Comparison of ENCODE assay signal across 17 mouse cellular contexts in genomic region chr5:65883355-65883754, GRCm38 (mm10). TPM values are rescaled to one million over a fixed set of nuclear protein-coding genes. Genes with fewer than 3 reads are reported as not detected.
DNase-seq lines count a peak whose midpoint lies in the region; ATAC-seq and TF ChIP-seq lines count a peak whose summit lies in the region.
"Had no signal": no experiment of that assay in that cellular context is flagged by ENCODE, and none has a peak within 500 bp of the region (broad histone marks: within the 10 kb centered on the region; RNA-seq: fewer than 3 reads in every experiment).

No protein-coding gene starts in this region.

- ATAC-seq in midbrain, postnatal 0 days (ENCODE audit: low FRiP score) = no peak
- no peak for ATAC-seq in midbrain, embryonic 16.5 days
- ATAC-seq in granulocyte monocyte progenitor cell, adult 5-6 weeks (replicated peaks; ENCODE audit: poor library complexity, severe bottlenecking) = peak; percentile 72
- no peak for ATAC-seq in forebrain, embryonic 11.5 days (replicated peaks; ENCODE audit: low FRiP score)
- ATAC-seq: intestine, embryonic 16.5 days; midbrain, embryonic 15.5 days had no signal

- H3K27ac ChIP-seq in heart, adult 2 months = no peak overlapping the region
- H3K27ac ChIP-seq in midbrain, postnatal 0 days (ENCODE audit: low read depth, low read length) = no peak overlapping the region
- H3K27ac ChIP-seq in midbrain, embryonic 16.5 days (ENCODE audit: low read length) = no peak overlapping the region
- H3K27ac ChIP-seq in forebrain, embryonic 11.5 days (ENCODE audit: low read depth, low read length) = no peak overlapping the region
- H3K27ac ChIP-seq: forebrain, embryonic 10.5 days; midbrain, embryonic 15.5 days had no signal

- H3K4me1 ChIP-seq in heart, adult 2 months (ENCODE audit: control insufficient read depth, insufficient read depth, low read length) = 0 out of 2 replicates have a peak, but pooled peaks cover 1% of the 10 kb centered on the region
- H3K4me1 ChIP-seq in midbrain, postnatal 0 days (ENCODE audit: insufficient read depth, low read length) = no peaks in the 10 kb centered on the region
- no peaks in the 10 kb centered on the region for H3K4me1 ChIP-seq in midbrain, embryonic 16.5 days (ENCODE audit: control insufficient read depth, insufficient read depth, low read length)
- H3K4me1 ChIP-seq in forebrain, embryonic 11.5 days (replicated peaks; ENCODE audit: control insufficient read depth, insufficient read depth, low read length) = no peaks in the 10 kb centered on the region
- H3K4me1 ChIP-seq: midbrain, embryonic 15.5 days had no signal

- peak; percentile 87 for DNase-seq in heart, adult 11 months
- no peak for DNase-seq in heart, adult 2 months
- peak; percentile 12 for DNase-seq in midbrain, postnatal 0 days (ENCODE audit: low spot score)
- DNase-seq in frontal cortex, postnatal 14 days (ENCODE audit: low spot score in 2 of 2) = no peak
- DNase-seq in thymus, postnatal 14 days = no peak
- DNase-seq in forebrain, embryonic 11.5 days (ENCODE audit: low spot score) = no peak
- DNase-seq: adrenal gland, postnatal 10 days; right cerebral cortex, postnatal 4 days had no signal

- no peak for TF ChIP-seq POLR2A in heart, adult 2 months (IDR thresholded peaks at IDR 0.05; ENCODE audit: insufficient read depth, low read depth, low read length)

- no peaks in the 10 kb centered on the region for H3K79me2 ChIP-seq in heart, adult 2 months (replicated peaks; ENCODE audit: control insufficient read depth, insufficient read depth, low read length)

- no peaks in the 10 kb centered on the region for H3K36me3 ChIP-seq in heart, adult 2 months (ENCODE audit: control insufficient read depth, insufficient read depth, low read length)
- no peaks in the 10 kb centered on the region for H3K36me3 ChIP-seq in midbrain, postnatal 0 days (ENCODE audit: insufficient read depth, low read length)
- no peaks in the 10 kb centered on the region for H3K36me3 ChIP-seq in midbrain, embryonic 16.5 days (ENCODE audit: control insufficient read depth, insufficient read depth, low read length)
- H3K36me3 ChIP-seq in forebrain, embryonic 11.5 days (ENCODE audit: control insufficient read depth, insufficient read depth, low read length) = no peaks in the 10 kb centered on the region
- H3K36me3 ChIP-seq: forebrain, embryonic 10.5 days; midbrain, embryonic 15.5 days had no signal

- no peaks in the 10 kb centered on the region for H3K9me3 ChIP-seq in midbrain, postnatal 0 days (ENCODE audit: low read length)
- H3K9me3 ChIP-seq in midbrain, embryonic 16.5 days (replicated peaks; ENCODE audit: control insufficient read depth, low read length, poor library complexity, severe bottlenecking) = no peaks in the 10 kb centered on the region
- no peaks in the 10 kb centered on the region for H3K9me3 ChIP-seq in forebrain, embryonic 11.5 days (ENCODE audit: control insufficient read depth, low read length)
- H3K9me3 ChIP-seq: forebrain, embryonic 10.5 days; midbrain, embryonic 15.5 days had no signal

- H3K4me3 ChIP-seq in heart, adult 2 months = no peak overlapping the region
- H3K4me3 ChIP-seq in midbrain, postnatal 0 days (ENCODE audit: low read depth, low read length) = no peak overlapping the region
- H3K4me3 ChIP-seq in midbrain, embryonic 16.5 days (ENCODE audit: low read depth, low read length) = no peak overlapping the region
- H3K4me3 ChIP-seq in forebrain, embryonic 11.5 days (ENCODE audit: low read depth, low read length) = no peak overlapping the region
- H3K4me3 ChIP-seq: forebrain, embryonic 10.5 days; midbrain, embryonic 15.5 days had no signal

- 37% methylated on average over 5 of the region's 5 CpGs for WGBS in heart, adult 2 months
- WGBS in midbrain, postnatal 0 days = 55% methylated on average over 5 of the region's 5 CpGs
- 66% methylated on average over 5 of the region's 5 CpGs for WGBS in midbrain, embryonic 16.5 days
- WGBS in forebrain, embryonic 11.5 days = 76% methylated on average over 5 of the region's 5 CpGs

- no peak for TF ChIP-seq EP300 in heart, adult 2 months (IDR thresholded peaks at IDR 0.05; ENCODE audit: insufficient read depth, low read depth, low read length)

- H3K9ac ChIP-seq in heart, adult 2 months (ENCODE audit: low read depth, low read length) = no peak overlapping the region
- no peak overlapping the region for H3K9ac ChIP-seq in midbrain, postnatal 0 days (replicated peaks; ENCODE audit: low read length, poor library complexity, severe bottlenecking)
- no peak overlapping the region for H3K9ac ChIP-seq in midbrain, embryonic 16.5 days (ENCODE audit: low read depth, low read length)
- H3K9ac ChIP-seq in forebrain, embryonic 11.5 days (ENCODE audit: low read length) = no peak overlapping the region
- H3K9ac ChIP-seq: midbrain, embryonic 15.5 days had no signal

- no peak overlapping the region for H3K4me2 ChIP-seq in midbrain, postnatal 0 days (ENCODE audit: low read depth, low read length, poor library complexity, severe bottlenecking)
- no peak overlapping the region for H3K4me2 ChIP-seq in midbrain, embryonic 16.5 days (ENCODE audit: low read length)
- H3K4me2 ChIP-seq in forebrain, embryonic 11.5 days (ENCODE audit: low read depth, low read length, severe bottlenecking) = no peak overlapping the region
- H3K4me2 ChIP-seq: midbrain, embryonic 15.5 days had no signal

- H3K27me3 ChIP-seq in heart, adult 2 months (ENCODE audit: control insufficient read depth, insufficient read depth, low read length) = no peaks in the 10 kb centered on the region
- no peaks in the 10 kb centered on the region for H3K27me3 ChIP-seq in midbrain, postnatal 0 days (ENCODE audit: insufficient read depth, low read length)
- H3K27me3 ChIP-seq in midbrain, embryonic 16.5 days (ENCODE audit: control insufficient read depth, insufficient read depth, low read depth, low read length) = no peaks in the 10 kb centered on the region
- H3K27me3 ChIP-seq in forebrain, embryonic 11.5 days (ENCODE audit: control insufficient read depth, insufficient read depth, low read length) = no peaks in the 10 kb centered on the region
- H3K27me3 ChIP-seq: midbrain, embryonic 15.5 days; Patski had no signal

- intact Hi-C loops in heart, adult 2 months (cut with DNase I) = no loop called here

- TF ChIP-seq CTCF in heart, adult 2 months (IDR thresholded peaks at IDR 0.05) = no peak
- TF ChIP-seq CTCF in midbrain, postnatal 0 days (IDR thresholded peaks at IDR 0.05) = no peak

RNA-seq across cellular contexts. Expression of gene Rhoh, which starts 22.3 kb away (rescaled TPM):
- total RNA-seq in heart, adult 2 months (2021) = under 1 TPM; 0.52 to 0.55 TPM
- 0.56 and 0.92 TPM in 2 replicates for polyA plus RNA-seq in heart, adult 2 months (2012; rRNA removed)
- total RNA-seq in midbrain, postnatal 0 days (2014; rRNA removed) = 0.33 and 1.5 TPM in 2 replicates
- 0.38 and 0.51 TPM in 2 replicates for polyA plus RNA-seq in midbrain, postnatal 0 days (2015; fragmentation: Nextera tagmentation; extraction: Ambion mirVana)
- polyA plus RNA-seq in midbrain, embryonic 16.5 days (2015; fragmentation: Nextera tagmentation; extraction: Ambion mirVana) = 0.34 and 0.73 TPM in 2 replicates
- total RNA-seq in granulocyte monocyte progenitor cell, adult 5-6 weeks (2014; fragmentation: Nextera tagmentation) = 14.4 and 20.0 TPM in 2 replicates
- total RNA-seq in granulocyte monocyte progenitor cell, adult 5-6 weeks (2017) = 14.6 and 18.5 TPM in 2 replicates
- 0.07 and 0.09 TPM in 2 replicates for polyA plus RNA-seq in forebrain, embryonic 11.5 days (2014; fragmentation: Nextera tagmentation; extraction: Ambion mirVana)

RNA-seq across cellular contexts. Expression of gene Chrna9, which starts 51.4 kb away (rescaled TPM):
- total RNA-seq in heart, adult 2 months (2021) = under 1 TPM; 0.18 to 0.52 TPM
- polyA plus RNA-seq in heart, adult 2 months (2012; rRNA removed) = not detected in 2 replicates
- not detected in 2 replicates for total RNA-seq in midbrain, postnatal 0 days (2014; rRNA removed)
- polyA plus RNA-seq in midbrain, postnatal 0 days (2015; fragmentation: Nextera tagmentation; extraction: Ambion mirVana) = not detected in 2 replicates
- not detected in 2 replicates for polyA plus RNA-seq in midbrain, embryonic 16.5 days (2015; fragmentation: Nextera tagmentation; extraction: Ambion mirVana)
- total RNA-seq in granulocyte monocyte progenitor cell, adult 5-6 weeks (2014; fragmentation: Nextera tagmentation) = not detected in 2 replicates
- not detected in 2 replicates for total RNA-seq in granulocyte monocyte progenitor cell, adult 5-6 weeks (2017)
- not detected in 2 replicates for polyA plus RNA-seq in forebrain, embryonic 11.5 days (2014; fragmentation: Nextera tagmentation; extraction: Ambion mirVana)
- total RNA-seq: left cerebral cortex, postnatal 25 days; neutrophil, adult 5-6 weeks had no signal
- polyA plus RNA-seq: forebrain, embryonic 10.5 days; heart, postnatal 0 days; intestine, embryonic 16.5 days; midbrain, embryonic 15.5 days; Patski had no signal

Comparison
In these comparisons a context has a peak if more than half of its experiments do, and no peak if none do; other contexts are left out.
1. DNase-seq: peak in heart, adult 11 months (single experiment) and midbrain, postnatal 0 days (single experiment); none in heart, adult 2 months (0 of 2), frontal cortex, postnatal 14 days (0 of 2), thymus, postnatal 14 days (single experiment) and forebrain, embryonic 11.5 days (single experiment).